Mouse (Mus musculus): ENCODE measurements around the gene Tapt1. TPM values are rescaled to one million over a fixed set of nuclear protein-coding genes. Genes with fewer than 3 reads are reported as not detected.
A peak's percentile ranks its signal among the peaks of the same experiment; 100 is the strongest.
"Not testable (repeated sequence)": the region's sequence is repeated elsewhere in the genome, so short reads cannot be mapped to it uniquely, and the experiment has no call there.

Tapt1 gene
- total RNA-seq (2014; rRNA removed) (53.8 and 70.5 TPM in 2 replicates), polyA plus RNA-seq (2015; fragmentation: Nextera tagmentation; extraction: Ambion mirVana) (14.1 and 19.1 TPM in 2 replicates)

DNA sequence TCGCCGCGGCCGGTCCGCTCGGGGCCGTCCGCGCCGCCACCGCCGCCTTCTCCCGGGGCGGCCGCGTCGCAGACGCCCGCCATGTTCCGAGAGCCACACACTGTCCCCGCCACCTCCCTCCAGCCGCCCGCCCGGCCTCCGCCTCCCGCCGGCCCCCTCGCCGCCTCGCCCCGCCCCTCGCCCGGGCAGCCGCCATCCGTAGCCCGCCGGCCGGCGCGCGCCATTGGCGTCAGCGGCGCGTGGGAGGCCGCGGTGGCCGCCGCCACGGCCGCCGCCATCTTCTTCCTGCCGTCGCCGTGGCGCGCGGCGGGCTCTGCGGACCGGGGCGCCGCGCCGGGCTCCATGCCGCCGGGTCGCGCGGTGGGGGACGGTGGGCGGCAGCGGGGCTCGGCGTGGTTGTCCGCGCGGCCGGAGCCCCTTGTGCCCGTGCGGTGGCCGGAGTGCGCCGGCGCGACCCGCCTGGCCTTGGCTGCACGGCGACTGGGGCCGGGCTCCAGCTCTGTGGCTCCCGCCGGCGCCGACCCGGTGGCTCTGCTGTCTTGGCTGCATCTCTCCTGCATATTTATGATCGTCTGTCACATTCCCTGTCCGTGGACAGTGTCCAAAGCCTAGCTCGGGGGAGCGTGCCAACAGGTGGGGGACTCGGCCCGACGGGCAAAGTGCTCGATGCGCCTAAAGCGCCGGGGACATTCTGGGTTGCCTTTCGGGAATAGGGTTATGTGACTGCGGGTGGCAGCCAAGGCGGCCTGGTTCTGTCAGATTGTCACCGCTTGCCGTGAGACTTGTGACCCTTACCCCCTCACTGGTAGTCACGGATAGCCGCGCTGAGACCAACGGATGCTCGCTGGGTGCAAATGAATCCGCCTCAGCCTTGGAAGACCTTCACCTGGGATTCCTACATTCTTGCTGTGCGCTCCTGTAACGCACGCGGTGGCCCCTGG, at the start of gene Tapt1:
TSS of gene Tapt1 (minus strand) at position 106 of the 941 bp plus-strand sequence.
- DNase-seq: peak; percentile 86
- H3K9me3 ChIP-seq (ENCODE audit: low read length): no peaks in the 10 kb centered on the region
- H3K27me3 ChIP-seq (ENCODE audit: insufficient read depth, low read length): no peaks in the 10 kb centered on the region
- peak within 1 kb of the TSS; percentile 91 for H3K27ac ChIP-seq (ENCODE audit: low read depth, low read length)
- peak within 1 kb of the TSS; percentile 81 for H3K4me2 ChIP-seq (ENCODE audit: low read depth)
- peak within 1 kb of the TSS; percentile 94 for H3K9ac ChIP-seq
- no peaks in the 10 kb centered on the region for H3K36me3 ChIP-seq (ENCODE audit: insufficient read depth)
- no peak for TF ChIP-seq CTCF (IDR thresholded peaks at IDR 0.05; ENCODE audit: low read depth)
- peaks cover 21% of the 10 kb centered on the region for H3K4me1 ChIP-seq (ENCODE audit: insufficient read depth)
- peak; percentile 93 for ATAC-seq
- peak within 1 kb of the TSS; percentile 87 for H3K4me3 ChIP-seq (ENCODE audit: low read depth, low read length)
- under 1% methylated on average over 86 of the region's 121 CpGs for WGBS

DNA sequence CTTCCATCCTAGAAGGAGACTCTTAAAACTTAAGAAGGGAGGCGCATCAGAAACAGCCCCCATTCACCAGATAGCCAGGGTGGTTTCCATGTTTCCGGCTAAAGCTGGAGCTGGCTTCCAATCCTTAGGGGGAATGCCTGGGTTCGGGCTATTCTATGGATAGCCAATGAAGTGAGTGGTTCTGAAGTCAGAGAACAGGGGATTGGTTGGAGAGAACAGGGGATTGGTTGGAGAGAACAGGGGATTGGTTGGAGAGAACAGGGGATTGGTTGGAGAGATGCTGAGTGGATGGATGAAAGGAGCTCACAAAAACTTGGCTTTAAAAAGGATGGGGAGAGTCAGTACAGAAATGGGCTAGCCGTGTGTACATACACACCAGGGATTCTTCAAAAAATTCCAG, 45.1 kb upstream of the Tapt1 start:
- H3K9ac ChIP-seq: no peak overlapping the region
- H3K36me3 ChIP-seq (ENCODE audit: insufficient read depth): no peaks in the 10 kb centered on the region
- H3K4me2 ChIP-seq (ENCODE audit: low read depth): no peak overlapping the region
- no peak overlapping the region for H3K4me3 ChIP-seq (ENCODE audit: low read depth, low read length)
- no peak for TF ChIP-seq CTCF (IDR thresholded peaks at IDR 0.05; ENCODE audit: low read depth)
- DNase-seq: no peak
- no peak for ATAC-seq
- H3K9me3 ChIP-seq (ENCODE audit: low read length): no peaks in the 10 kb centered on the region
- 79% methylated on average over 4 of the region's 4 CpGs for WGBS
- H3K27me3 ChIP-seq (ENCODE audit: insufficient read depth, low read length): no peaks in the 10 kb centered on the region
- H3K4me1 ChIP-seq (ENCODE audit: insufficient read depth): no peaks in the 10 kb centered on the region
- H3K27ac ChIP-seq (ENCODE audit: low read depth, low read length): no peak overlapping the region

DNA sequence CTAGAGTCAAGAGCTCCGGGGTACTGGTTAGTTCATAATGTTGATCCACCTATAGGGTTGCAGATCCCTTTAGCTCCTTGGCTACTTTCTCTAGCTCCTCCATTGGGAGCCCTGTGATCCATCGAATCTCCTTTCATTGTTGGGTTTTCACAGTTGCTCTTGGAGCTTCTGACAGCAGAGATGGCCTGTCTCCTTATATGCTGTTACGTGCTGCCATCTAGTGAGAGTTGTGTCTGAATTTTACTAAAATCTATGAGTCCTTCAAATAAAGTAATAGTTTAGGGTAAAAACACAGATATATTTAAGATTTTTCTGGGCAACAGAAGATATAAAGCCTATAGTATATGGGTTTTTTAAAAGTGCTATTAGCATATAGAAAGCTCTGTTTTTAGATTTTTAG, 42.1 kb upstream of the Tapt1 start:
- H3K36me3 ChIP-seq (ENCODE audit: insufficient read depth); H3K4me1 ChIP-seq (ENCODE audit: insufficient read depth); H3K27ac ChIP-seq (ENCODE audit: low read depth, low read length); H3K9me3 ChIP-seq (ENCODE audit: low read length); H3K4me3 ChIP-seq (ENCODE audit: low read depth, low read length); H3K27me3 ChIP-seq (ENCODE audit: insufficient read depth, low read length); H3K4me2 ChIP-seq (ENCODE audit: low read depth); H3K9ac ChIP-seq: not testable (repeated sequence)
- WGBS: 44% methylated on average over 2 of the region's 3 CpGs
- DNase-seq: peak; percentile 75
- ATAC-seq: peak; percentile 36; the same call in 1 of the 2 replicates
- TF ChIP-seq CTCF (IDR thresholded peaks at IDR 0.05; ENCODE audit: low read depth): peak; percentile 68

DNA sequence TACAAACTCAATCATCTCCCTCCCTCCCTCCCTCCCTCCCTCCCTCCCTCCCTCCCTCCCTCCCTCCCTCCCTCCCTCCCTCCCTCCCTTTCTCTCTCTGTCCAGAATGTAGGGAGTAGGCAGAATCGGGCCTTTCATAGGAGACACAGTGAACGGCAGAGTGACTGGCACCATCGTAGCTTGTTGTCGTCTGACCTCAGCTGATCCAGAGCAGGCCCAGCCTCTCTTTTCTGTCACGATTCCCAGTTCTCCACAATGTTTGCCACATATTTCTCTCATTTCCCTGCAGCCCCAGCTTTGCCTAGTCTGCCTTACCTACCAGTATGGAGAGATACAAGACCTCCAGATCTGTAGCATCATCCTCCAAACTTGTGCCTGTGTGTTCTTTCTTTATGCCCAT, 35.3 kb upstream of the Tapt1 start:
- no peak for DNase-seq
- WGBS: 71% methylated on average over 4 of the region's 5 CpGs
- Histone ChIP-seq H3K27me3 (ENCODE audit: insufficient read depth, low read length) (no peaks in the 10 kb centered on the region), H3K36me3 (ENCODE audit: insufficient read depth) (no peaks in the 10 kb centered on the region; the same call in 1 of the 2 replicates), H3K9ac (no peak overlapping the region), H3K4me3 (ENCODE audit: low read depth, low read length) (no peak overlapping the region), H3K4me2 (ENCODE audit: low read depth) (no peak overlapping the region), H3K27ac (ENCODE audit: low read depth, low read length) (no peak overlapping the region), H3K9me3 (ENCODE audit: low read length) (no peaks in the 10 kb centered on the region), H3K4me1 (ENCODE audit: insufficient read depth) (no peaks in the 10 kb centered on the region)
- no peak for TF ChIP-seq CTCF (IDR thresholded peaks at IDR 0.05; ENCODE audit: low read depth)
- no peak for ATAC-seq

DNA sequence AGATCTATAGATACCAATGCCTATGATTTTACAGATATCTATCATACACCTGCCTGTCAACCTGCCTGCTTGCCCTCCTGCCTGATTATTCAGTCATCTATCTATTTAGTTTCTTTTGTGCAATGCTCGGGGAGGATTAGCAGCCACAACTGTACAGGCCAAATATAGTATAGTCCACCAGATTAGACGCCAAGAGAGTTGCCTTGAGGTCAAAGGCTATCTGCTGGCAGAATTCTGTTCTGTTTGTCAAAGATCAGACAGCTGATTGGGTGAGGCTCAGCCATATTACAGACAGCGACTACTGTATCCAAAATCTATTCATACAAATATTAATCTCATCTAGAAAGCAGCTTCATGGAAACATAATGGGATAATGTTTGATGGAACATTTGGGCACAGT, 34.7 kb upstream of the Tapt1 start:
- no peak for DNase-seq
- H3K27me3 ChIP-seq (ENCODE audit: insufficient read depth, low read length): no peaks in the 10 kb centered on the region
- H3K36me3 ChIP-seq (ENCODE audit: insufficient read depth): no peaks in the 10 kb centered on the region; the same call in 1 of the 2 replicates
- no peaks in the 10 kb centered on the region for H3K4me1 ChIP-seq (ENCODE audit: insufficient read depth)
- H3K9ac ChIP-seq: no peak overlapping the region
- H3K9me3 ChIP-seq (ENCODE audit: low read length): no peaks in the 10 kb centered on the region
- H3K4me2 ChIP-seq (ENCODE audit: low read depth): no peak overlapping the region
- no peak overlapping the region for H3K27ac ChIP-seq (ENCODE audit: low read depth, low read length)
- ATAC-seq: no peak
- 74% methylated on average over 3 of the region's 3 CpGs for WGBS
- no peak overlapping the region for H3K4me3 ChIP-seq (ENCODE audit: low read depth, low read length)
- TF ChIP-seq CTCF (IDR thresholded peaks at IDR 0.05; ENCODE audit: low read depth): no peak

DNA sequence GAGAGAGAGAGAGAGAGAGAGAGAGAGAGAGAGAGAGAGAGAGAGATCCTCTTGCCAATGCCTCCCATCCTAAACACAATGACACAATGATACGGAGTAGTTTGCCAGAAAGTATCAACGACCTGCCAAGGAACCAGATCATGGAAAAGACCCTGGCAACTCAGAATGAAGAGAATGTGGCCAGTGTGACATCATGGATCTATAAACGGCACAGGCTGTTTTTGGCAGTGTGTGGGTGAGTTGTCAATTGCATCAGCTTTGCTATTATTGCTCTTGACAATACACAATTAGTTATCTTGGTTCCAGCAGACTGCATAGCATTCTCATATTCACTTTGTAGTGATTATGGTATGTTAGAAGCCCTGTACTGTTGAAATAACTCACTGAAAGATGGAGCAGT, 33.3 kb upstream of the Tapt1 start:
- no peak overlapping the region for H3K27ac ChIP-seq (ENCODE audit: low read depth, low read length)
- H3K4me1 ChIP-seq (ENCODE audit: insufficient read depth): no peaks in the 10 kb centered on the region
- TF ChIP-seq CTCF (IDR thresholded peaks at IDR 0.05; ENCODE audit: low read depth): no peak
- no peak overlapping the region for H3K9ac ChIP-seq
- no peaks in the 10 kb centered on the region; the same call in 1 of the 2 replicates for H3K36me3 ChIP-seq (ENCODE audit: insufficient read depth)
- H3K27me3 ChIP-seq (ENCODE audit: insufficient read depth, low read length): no peaks in the 10 kb centered on the region
- no peak overlapping the region for H3K4me2 ChIP-seq (ENCODE audit: low read depth)
- DNase-seq (no peak), ATAC-seq (no peak)
- H3K4me3 ChIP-seq (ENCODE audit: low read depth, low read length): no peak overlapping the region
- H3K9me3 ChIP-seq (ENCODE audit: low read length): no peaks in the 10 kb centered on the region
- 49% methylated on average over 3 of the region's 3 CpGs for WGBS

DNA sequence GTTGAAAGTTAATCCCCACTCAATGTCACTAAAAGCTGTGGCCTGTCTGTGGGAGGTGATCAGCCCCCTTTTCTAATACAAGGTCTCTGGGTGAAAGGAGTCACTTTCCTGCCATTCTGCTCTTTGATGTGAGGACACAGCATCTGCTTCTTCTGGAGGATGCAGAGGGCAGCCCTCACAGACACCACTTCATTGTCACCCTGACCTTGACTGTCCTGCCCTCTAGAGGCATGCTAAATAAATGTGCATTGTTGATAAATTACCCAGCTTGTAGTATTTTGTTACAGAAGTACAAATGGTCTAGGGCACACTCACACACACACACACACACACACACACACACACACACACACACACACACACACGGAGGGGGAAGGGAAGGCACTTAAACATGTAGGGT, 31.7 kb upstream of the Tapt1 start:
- Histone ChIP-seq H3K4me3 (ENCODE audit: low read depth, low read length) (no peak overlapping the region), H3K9me3 (ENCODE audit: low read length) (no peaks in the 10 kb centered on the region), H3K27ac (ENCODE audit: low read depth, low read length) (no peak overlapping the region), H3K27me3 (ENCODE audit: insufficient read depth, low read length) (no peaks in the 10 kb centered on the region), H3K4me1 (ENCODE audit: insufficient read depth) (no peaks in the 10 kb centered on the region), H3K4me2 (ENCODE audit: low read depth) (no peak overlapping the region), H3K9ac (no peak overlapping the region), H3K36me3 (ENCODE audit: insufficient read depth) (no peaks in the 10 kb centered on the region; the same call in 1 of the 2 replicates)
- WGBS: 55% methylated on average over 1 of the region's 1 CpGs
- no peak for ATAC-seq
- DNase-seq: no peak
- no peak for TF ChIP-seq CTCF (IDR thresholded peaks at IDR 0.05; ENCODE audit: low read depth)
